Mouse (Mus musculus): ENCODE measurements around the gene Cmbl. TPM values are rescaled to one million over a fixed set of nuclear protein-coding genes. Genes with fewer than 3 reads are reported as not detected.

Gene Cmbl
- polyA plus RNA-seq, 1 experiment from 2014 or later = 5.9 TPM

DNA sequence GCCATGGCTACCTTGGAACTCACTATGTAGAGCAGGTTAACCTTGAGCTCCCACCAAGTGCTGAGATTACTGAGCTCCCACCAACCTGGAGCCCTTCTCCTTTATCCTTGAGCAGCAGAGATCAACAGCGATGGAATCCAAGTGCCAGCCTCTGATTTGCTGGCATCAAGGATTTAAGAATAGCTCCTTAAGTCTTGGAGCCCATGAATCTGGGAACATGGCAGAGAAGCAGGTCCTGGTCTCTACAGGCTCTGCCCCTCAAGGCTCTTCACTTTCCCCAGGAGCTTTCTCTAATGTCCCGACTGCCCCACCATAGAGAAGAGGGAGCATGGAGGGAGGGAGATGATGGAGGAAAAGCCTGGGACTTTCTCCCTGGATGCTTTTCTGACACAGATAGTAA lies 27.5 kb upstream of the Cmbl start:
- Histone ChIP-seq H3K4me1 (ENCODE audit: control insufficient read depth, insufficient read depth, low read length) (peaks cover 11% of the 10 kb centered on the region; the same call in 1 of the 2 replicates), H3K27me3 (ENCODE audit: control insufficient read depth, insufficient read depth, low read length) (no peaks in the 10 kb centered on the region), H3K4me2 (replicated peaks; ENCODE audit: low read depth, low read length) (no peak overlapping the region), H3K27ac (ENCODE audit: low read depth, low read length) (no peak overlapping the region), H3K36me3 (ENCODE audit: control insufficient read depth, insufficient read depth, low read length) (no peaks in the 10 kb centered on the region), H3K9me3 (ENCODE audit: control insufficient read depth, low read length) (no peaks in the 10 kb centered on the region), H3K9ac (ENCODE audit: low read depth, low read length) (no peak overlapping the region), H3K4me3 (ENCODE audit: low read length) (no peak overlapping the region)
- 98% methylated on average over 2 of the region's 2 CpGs for WGBS
- ATAC-seq (ENCODE audit: low FRiP score, low TSS enrichment) = no peak

DNA sequence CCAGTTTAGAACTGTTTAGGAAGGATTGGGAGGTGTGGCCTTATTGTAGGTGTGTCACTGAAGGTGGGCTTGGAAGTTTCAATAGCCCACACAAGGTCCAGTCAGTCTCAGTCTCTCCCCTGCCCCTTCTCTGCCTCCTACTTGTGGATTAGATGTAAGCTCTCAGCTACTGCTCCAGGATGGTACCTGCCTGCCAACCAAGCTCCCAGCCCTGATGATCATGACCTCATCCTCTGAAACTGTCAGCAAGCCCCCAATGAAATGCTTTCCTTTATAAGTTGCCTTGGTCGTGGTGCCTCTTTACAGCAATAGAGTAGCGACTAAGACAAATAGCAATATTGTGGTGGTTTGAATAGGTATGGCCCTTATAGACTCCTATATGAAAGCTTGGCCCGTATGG lies 26.8 kb upstream of the Cmbl start:
- ATAC-seq (ENCODE audit: low FRiP score, low TSS enrichment) = no peak
- 86% methylated on average over 3 of the region's 3 CpGs for WGBS
- Histone ChIP-seq H3K27me3 (ENCODE audit: control insufficient read depth, insufficient read depth, low read length) (no peaks in the 10 kb centered on the region), H3K27ac (ENCODE audit: low read depth, low read length) (no peak overlapping the region), H3K36me3 (ENCODE audit: control insufficient read depth, insufficient read depth, low read length) (no peaks in the 10 kb centered on the region), H3K4me3 (ENCODE audit: low read length) (no peak overlapping the region), H3K4me2 (replicated peaks; ENCODE audit: low read depth, low read length) (no peak overlapping the region), H3K9ac (ENCODE audit: low read depth, low read length) (no peak overlapping the region), H3K9me3 (ENCODE audit: control insufficient read depth, low read length) (no peaks in the 10 kb centered on the region), H3K4me1 (ENCODE audit: control insufficient read depth, insufficient read depth, low read length) (peaks cover 11% of the 10 kb centered on the region; the same call in 1 of the 2 replicates)

DNA sequence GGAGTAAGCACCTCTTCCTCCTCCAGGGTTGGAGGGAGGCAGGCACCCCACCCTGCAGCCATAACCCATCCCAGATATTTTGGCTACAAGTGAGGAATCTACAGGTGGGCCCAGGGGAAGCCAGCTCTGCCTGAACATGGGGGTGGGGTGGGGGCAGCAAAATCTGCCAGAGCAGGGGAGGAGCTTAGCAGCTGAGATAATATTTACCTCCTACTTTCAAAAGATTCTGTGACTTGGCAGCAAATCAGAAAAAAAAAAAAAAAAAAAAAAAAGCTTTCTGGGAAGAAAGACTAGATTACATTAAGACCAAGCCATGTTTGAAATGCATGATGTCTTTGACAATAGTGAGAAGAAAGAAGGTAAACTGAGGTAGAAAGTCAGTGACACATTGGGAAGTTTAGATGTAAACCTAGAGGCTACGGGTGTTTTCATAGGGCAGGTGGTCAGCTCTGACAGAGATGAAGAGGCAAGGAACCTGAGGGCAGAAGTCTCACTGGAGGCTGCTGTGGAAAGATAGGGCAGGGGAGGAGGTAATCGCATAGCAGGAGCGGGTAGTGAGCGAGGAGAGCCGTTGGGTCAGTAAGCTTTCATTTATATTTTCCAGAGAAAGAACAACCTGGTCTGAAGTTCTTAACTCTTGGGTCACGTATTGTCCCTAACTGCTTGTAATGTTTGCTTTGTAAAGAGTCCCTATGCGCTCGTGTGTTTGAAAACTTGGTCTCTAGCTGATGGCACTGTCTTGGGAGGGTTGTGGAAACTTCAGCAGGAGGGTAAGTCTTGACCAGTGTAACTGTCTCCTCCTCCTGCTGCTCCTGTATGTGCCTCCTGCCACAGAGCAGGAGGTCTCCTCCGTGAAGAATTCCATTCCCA lies 25.3 kb upstream of the Cmbl start:
- Histone ChIP-seq H3K36me3 (ENCODE audit: control insufficient read depth, insufficient read depth, low read length) (no peaks in the 10 kb centered on the region), H3K4me1 (ENCODE audit: control insufficient read depth, insufficient read depth, low read length) (peaks cover 11% of the 10 kb centered on the region; the same call in 1 of the 2 replicates), H3K4me3 (ENCODE audit: low read length) (no peak overlapping the region), H3K9ac (ENCODE audit: low read depth, low read length) (no peak overlapping the region), H3K9me3 (ENCODE audit: control insufficient read depth, low read length) (no peaks in the 10 kb centered on the region), H3K27me3 (ENCODE audit: control insufficient read depth, insufficient read depth, low read length) (no peaks in the 10 kb centered on the region), H3K27ac (ENCODE audit: low read depth, low read length) (no peak overlapping the region), H3K4me2 (replicated peaks; ENCODE audit: low read depth, low read length) (no peak overlapping the region)
- 55% methylated on average over 9 of the region's 9 CpGs for WGBS
- ATAC-seq (ENCODE audit: low FRiP score, low TSS enrichment) = no peak

DNA sequence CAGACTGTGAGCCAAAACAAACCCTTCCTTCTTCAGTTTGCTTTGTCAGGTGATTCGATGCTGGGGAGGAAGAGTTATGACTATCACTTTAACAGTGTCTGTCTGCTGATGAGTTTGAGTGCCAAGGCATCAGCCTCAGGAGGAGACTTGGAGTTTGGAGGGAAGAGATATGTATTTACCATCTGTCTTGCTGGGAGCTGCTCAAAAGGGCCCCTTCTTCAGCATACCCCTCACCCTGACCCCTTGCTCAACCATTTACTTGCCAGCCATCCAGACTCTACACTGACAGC lies 24.7 kb upstream of the Cmbl start:
- Histone ChIP-seq H3K4me1 (ENCODE audit: control insufficient read depth, insufficient read depth, low read length) (peaks cover 14% of the 10 kb centered on the region; the same call in 1 of the 2 replicates), H3K9ac (ENCODE audit: low read depth, low read length) (no peak overlapping the region), H3K9me3 (ENCODE audit: control insufficient read depth, low read length) (no peaks in the 10 kb centered on the region), H3K36me3 (ENCODE audit: control insufficient read depth, insufficient read depth, low read length) (no peaks in the 10 kb centered on the region), H3K27me3 (ENCODE audit: control insufficient read depth, insufficient read depth, low read length) (no peaks in the 10 kb centered on the region), H3K27ac (ENCODE audit: low read depth, low read length) (no peak overlapping the region), H3K4me3 (ENCODE audit: low read length) (no peak overlapping the region), H3K4me2 (replicated peaks; ENCODE audit: low read depth, low read length) (no peak overlapping the region)
- WGBS = 31% methylated on average over 1 of the region's 1 CpGs
- ATAC-seq (ENCODE audit: low FRiP score, low TSS enrichment) = no peak

DNA sequence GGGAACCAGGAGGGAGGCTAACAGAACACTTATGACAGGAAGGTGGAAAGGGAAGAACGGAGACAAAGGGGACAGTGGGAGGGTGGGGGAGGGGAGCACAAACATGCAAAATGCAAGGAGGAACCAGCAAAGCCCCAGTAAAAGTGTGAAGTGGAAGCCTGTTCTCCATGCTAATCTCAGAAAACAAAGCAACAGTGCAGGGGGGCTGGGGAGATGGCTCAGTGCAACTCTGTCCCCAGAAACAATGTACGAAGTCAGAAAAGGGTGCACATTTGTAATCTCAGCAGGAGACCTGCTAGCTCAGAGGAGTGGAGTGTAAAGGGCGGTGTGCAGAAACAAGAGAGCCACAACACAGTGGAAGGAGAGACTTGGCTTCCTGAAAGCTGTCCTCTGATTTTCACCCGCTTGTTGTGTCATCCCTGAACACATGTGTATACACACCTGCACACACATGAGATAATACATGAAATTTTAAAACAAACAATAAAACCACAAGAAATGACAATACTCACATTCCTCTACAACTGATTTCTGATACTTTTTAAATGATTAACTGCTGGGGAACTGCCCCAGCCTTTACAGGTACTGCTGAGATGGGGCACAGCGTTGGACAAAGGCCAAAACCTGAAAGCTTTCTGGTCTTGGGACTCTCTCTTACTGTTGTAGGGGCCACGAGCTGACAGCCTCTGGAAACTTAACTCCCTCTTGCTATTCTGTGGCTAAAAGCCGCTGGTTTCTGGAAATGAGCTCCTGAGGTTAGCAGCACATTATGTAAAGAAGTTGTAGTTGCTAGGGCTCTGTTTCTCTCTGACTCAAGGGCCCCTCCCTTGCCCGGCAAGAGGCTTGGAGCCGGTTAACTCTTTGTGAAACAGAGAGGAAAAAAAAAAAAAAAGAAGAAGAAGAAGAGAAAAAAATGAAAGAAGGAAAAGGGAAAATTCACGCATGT lies 22.9 kb upstream of the Cmbl start:
- peak overlapping the region; percentile 9; the same call in 1 of the 2 replicates for H3K27ac ChIP-seq (ENCODE audit: low read depth, low read length)
- no peak overlapping the region; the same call in 1 of the 2 replicates for H3K4me2 ChIP-seq (replicated peaks; ENCODE audit: low read depth, low read length)
- no peaks in the 10 kb centered on the region for H3K36me3 ChIP-seq (ENCODE audit: control insufficient read depth, insufficient read depth, low read length)
- peaks cover 15% of the 10 kb centered on the region; the same call in 1 of the 2 replicates for H3K4me1 ChIP-seq (ENCODE audit: control insufficient read depth, insufficient read depth, low read length)
- no peaks in the 10 kb centered on the region for H3K9me3 ChIP-seq (ENCODE audit: control insufficient read depth, low read length)
- H3K9ac ChIP-seq (ENCODE audit: low read depth, low read length) = no peak overlapping the region
- no peak overlapping the region for H3K4me3 ChIP-seq (ENCODE audit: low read length)
- WGBS = 14% methylated on average over 10 of the region's 10 CpGs
- H3K27me3 ChIP-seq (ENCODE audit: control insufficient read depth, insufficient read depth, low read length) = no peaks in the 10 kb centered on the region
- peak; percentile 50; the same call in 1 of the 2 replicates for ATAC-seq (ENCODE audit: low FRiP score, low TSS enrichment)

DNA sequence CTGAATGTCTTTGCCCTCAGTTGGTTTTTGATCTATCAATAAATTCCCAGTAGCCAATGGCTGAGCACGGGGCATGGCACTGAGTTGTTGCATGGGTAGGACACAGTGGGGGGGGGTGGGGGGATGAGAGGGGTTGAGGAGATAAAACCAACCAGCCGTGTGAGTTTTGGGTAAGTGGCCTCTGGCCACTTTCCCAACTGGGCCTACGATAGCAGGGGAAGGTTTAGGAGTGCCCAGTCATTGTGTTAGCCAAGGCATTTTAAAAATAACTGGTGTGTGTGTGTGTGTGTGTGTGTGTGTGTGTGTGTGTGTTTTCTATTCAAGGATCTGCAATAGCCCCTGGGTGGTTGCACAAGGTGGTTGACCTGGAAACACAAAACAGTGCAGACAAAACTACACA lies 21.9 kb upstream of the Cmbl start:
- peaks cover 15% of the 10 kb centered on the region; the same call in 1 of the 2 replicates for H3K4me1 ChIP-seq (ENCODE audit: control insufficient read depth, insufficient read depth, low read length)
- ATAC-seq (ENCODE audit: low FRiP score, low TSS enrichment) = no peak
- H3K36me3 ChIP-seq (ENCODE audit: control insufficient read depth, insufficient read depth, low read length) = no peaks in the 10 kb centered on the region
- 21% methylated on average over 3 of the region's 3 CpGs for WGBS
- no peak overlapping the region for H3K27ac ChIP-seq (ENCODE audit: low read depth, low read length)
- H3K4me3 ChIP-seq (ENCODE audit: low read length) = no peak overlapping the region
- no peak overlapping the region for H3K4me2 ChIP-seq (replicated peaks; ENCODE audit: low read depth, low read length)
- H3K9me3 ChIP-seq (ENCODE audit: control insufficient read depth, low read length) = no peaks in the 10 kb centered on the region
- no peak overlapping the region for H3K9ac ChIP-seq (ENCODE audit: low read depth, low read length)
- H3K27me3 ChIP-seq (ENCODE audit: control insufficient read depth, insufficient read depth, low read length) = no peaks in the 10 kb centered on the region

DNA sequence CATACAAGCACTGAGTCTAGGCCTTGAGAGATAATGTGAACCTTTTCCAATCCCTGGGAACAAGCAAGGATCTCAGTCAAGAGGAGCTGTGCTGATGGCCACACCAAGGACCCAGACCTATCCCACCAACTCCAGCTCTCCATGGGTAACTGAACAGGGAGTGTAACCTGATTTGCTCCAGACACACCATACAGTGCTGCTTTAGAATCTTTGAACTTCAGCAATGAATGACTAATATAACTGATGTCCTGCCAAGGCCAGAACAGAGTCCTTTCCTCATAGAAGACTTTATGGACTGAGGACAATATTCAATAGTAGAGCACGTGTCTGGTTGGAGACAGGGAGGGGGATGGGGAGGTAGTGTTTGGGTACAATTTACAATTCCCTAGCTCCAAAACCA lies 20.1 kb upstream of the Cmbl start:
- Histone ChIP-seq H3K4me1 (ENCODE audit: control insufficient read depth, insufficient read depth, low read length) (peaks cover 15% of the 10 kb centered on the region; the same call in 1 of the 2 replicates), H3K4me2 (replicated peaks; ENCODE audit: low read depth, low read length) (no peak overlapping the region), H3K27ac (ENCODE audit: low read depth, low read length) (no peak overlapping the region), H3K9ac (ENCODE audit: low read depth, low read length) (no peak overlapping the region), H3K9me3 (ENCODE audit: control insufficient read depth, low read length) (no peaks in the 10 kb centered on the region), H3K27me3 (ENCODE audit: control insufficient read depth, insufficient read depth, low read length) (no peaks in the 10 kb centered on the region), H3K4me3 (ENCODE audit: low read length) (no peak overlapping the region), H3K36me3 (ENCODE audit: control insufficient read depth, insufficient read depth, low read length) (no peaks in the 10 kb centered on the region)
- no peak for ATAC-seq (ENCODE audit: low FRiP score, low TSS enrichment)
- WGBS = 65% methylated on average over 1 of the region's 1 CpGs

DNA sequence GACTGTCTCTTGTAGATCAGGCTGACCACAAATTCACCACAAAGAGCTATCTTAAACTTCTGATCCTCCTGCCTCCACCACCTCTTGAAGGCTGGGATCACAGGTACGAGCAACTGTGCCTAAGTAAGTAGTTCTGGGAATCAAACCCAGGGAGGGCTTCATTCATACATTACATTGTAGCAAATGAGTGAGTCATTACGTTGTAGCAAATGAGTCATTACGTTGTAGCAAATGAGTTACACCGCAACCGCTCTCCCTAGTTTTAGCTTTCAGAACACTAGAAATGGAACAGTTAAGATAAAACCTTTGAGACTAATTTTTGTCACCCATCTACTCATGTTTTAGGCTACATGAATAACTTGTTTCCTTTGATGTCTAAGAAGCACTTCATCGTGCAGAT lies 18.9 kb upstream of the Cmbl start:
- Histone ChIP-seq H3K27me3 (ENCODE audit: control insufficient read depth, insufficient read depth, low read length) (no peaks in the 10 kb centered on the region), H3K9me3 (ENCODE audit: control insufficient read depth, low read length) (no peaks in the 10 kb centered on the region), H3K27ac (ENCODE audit: low read depth, low read length) (no peak overlapping the region), H3K4me3 (ENCODE audit: low read length) (no peak overlapping the region), H3K4me1 (ENCODE audit: control insufficient read depth, insufficient read depth, low read length) (peaks cover 15% of the 10 kb centered on the region; the same call in 1 of the 2 replicates), H3K9ac (ENCODE audit: low read depth, low read length) (no peak overlapping the region), H3K36me3 (ENCODE audit: control insufficient read depth, insufficient read depth, low read length) (no peaks in the 10 kb centered on the region), H3K4me2 (replicated peaks; ENCODE audit: low read depth, low read length) (no peak overlapping the region)
- 81% methylated on average over 6 of the region's 6 CpGs for WGBS
- no peak for ATAC-seq (ENCODE audit: low FRiP score, low TSS enrichment)

DNA sequence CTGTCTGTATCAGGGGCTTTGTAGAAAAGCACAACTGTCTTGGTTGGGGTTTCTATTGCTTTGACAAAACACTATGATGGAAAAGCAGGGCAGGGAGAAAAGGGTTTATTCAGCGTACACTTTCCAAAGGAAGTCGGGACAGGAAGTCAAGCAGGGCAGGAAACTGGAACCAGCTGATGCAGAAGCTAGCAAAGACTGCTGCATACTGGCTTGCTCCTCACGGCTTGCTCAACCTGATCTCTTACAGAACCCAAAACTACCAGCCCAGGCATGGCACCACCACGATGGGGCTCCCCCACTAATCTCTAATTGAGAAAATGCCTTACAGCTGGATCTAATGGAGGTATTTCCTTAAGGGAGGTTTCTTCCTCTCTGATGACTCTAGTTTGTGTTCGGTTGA lies 17.8 kb upstream of the Cmbl start:
- Histone ChIP-seq H3K4me1 (ENCODE audit: control insufficient read depth, insufficient read depth, low read length) (peaks cover 7% of the 10 kb centered on the region; the same call in 1 of the 2 replicates), H3K4me3 (ENCODE audit: low read length) (no peak overlapping the region), H3K9ac (ENCODE audit: low read depth, low read length) (no peak overlapping the region), H3K27me3 (ENCODE audit: control insufficient read depth, insufficient read depth, low read length) (no peaks in the 10 kb centered on the region), H3K9me3 (ENCODE audit: control insufficient read depth, low read length) (no peaks in the 10 kb centered on the region), H3K36me3 (ENCODE audit: control insufficient read depth, insufficient read depth, low read length) (no peaks in the 10 kb centered on the region), H3K4me2 (replicated peaks; ENCODE audit: low read depth, low read length) (no peak overlapping the region), H3K27ac (ENCODE audit: low read depth, low read length) (no peak overlapping the region)
- WGBS = 68% methylated on average over 5 of the region's 5 CpGs
- ATAC-seq (ENCODE audit: low FRiP score, low TSS enrichment) = no peak

Measured in kidney, embryonic 14.5 days (tissue).